Mouse (Mus musculus) lung, embryonic 16.5 days (tissue): ENCODE data around the gene Pias4. TPM values are rescaled to one million over a fixed set of nuclear protein-coding genes. Genes with fewer than 3 reads are reported as not detected.
"Not testable (repeated sequence)": the region's sequence is repeated elsewhere in the genome, so short reads cannot be mapped to it uniquely, and the experiment has no call there.

Experiments used
- ATAC-seq: fragments of 200-750 bp; cut with Nextera tagmentation; 2 replicates; pipeline ENCODE4 v1.8.0; 2017; ENCODE audit warnings: low read depth, mild to moderate bottlenecking, moderate library complexity
- H3K27ac ChIP-seq: fragments of 300-500 bp; sonication (generic); 2 replicates; pipeline ENCODE4 v1.5.1; 2014; ENCODE audit warnings: mild to moderate bottlenecking, control low read depth, low read length
- H3K27me3 ChIP-seq: fragments of 300-500 bp; sonication (generic); 2 replicates; pipeline ENCODE4 v1.6.1; 2014; ENCODE audit warnings: low read depth, low read length, mixed read lengths; ENCODE audit not compliant: control insufficient read depth, insufficient read depth
- H3K36me3 ChIP-seq: fragments of 300-500 bp; sonication (generic); 2 replicates; pipeline ENCODE4 v1.6.1; 2014; ENCODE audit warnings: low read length; ENCODE audit not compliant: control insufficient read depth, insufficient read depth
- H3K4me1 ChIP-seq: fragments of 300-500 bp; sonication (generic); replicated peaks from 2 replicates; pipeline ENCODE4 v1.6.1; 2014; ENCODE audit warnings: low read length, mixed read lengths; ENCODE audit not compliant: control insufficient read depth, insufficient read depth
- H3K4me2 ChIP-seq: fragments of 300-500 bp; sonication (generic); 2 replicates; pipeline ENCODE4 v1.6.1; 2014; ENCODE audit warnings: low read depth, low read length, control low read depth
- H3K4me3 ChIP-seq: fragments of 300-500 bp; sonication (generic); 2 replicates; pipeline ENCODE4 v1.5.1; 2014; ENCODE audit warnings: mild to moderate bottlenecking, low read length, control low read depth
- H3K9ac ChIP-seq: fragments of 300-500 bp; sonication (generic); 2 replicates; pipeline ENCODE4 v1.6.1; 2014; ENCODE audit warnings: low read length, control low read depth
- H3K9me3 ChIP-seq: fragments of 300-500 bp; sonication (generic); 2 replicates; pipeline ENCODE4 v1.6.1; 2016; ENCODE audit warnings: low read length; ENCODE audit not compliant: control insufficient read depth
- WGBS: fragments of 180-500 bp; shearing (Covaris S2); extraction: QIAGEN DNeasy Blood & Tissue Kit; methylation state at CpG from one replicate; pipeline ENCODE4 v1.1.7; 2014; 5-methylcytosine and 5-hydroxymethylcytosine counted together
- polyA plus RNA-seq: library from polyadenylated mRNA; unstranded; fragments of >200 nt; fragmentation: Nextera tagmentation; extraction: Ambion mirVana; gene quantifications from 2 replicates; pipeline ENCODE4 v1.2.1, GENCODE M21; 2015

Gene Pias4
- polyA plus RNA-seq, 1 experiment from 2014 or later, result 41.8 TPM

GRCm38 (mm10) chr10:81175936-81176465 is 8.3 kb upstream of the Pias4 start:
- peaks cover 34% of the 10 kb centered on the region for H3K4me1 ChIP-seq
- 2% methylated on average over 13 of the region's 13 CpGs for WGBS
- ATAC-seq, result peak; percentile 31
- peak overlapping the region; percentile 34 for H3K9ac ChIP-seq
- peak overlapping the region; percentile 81 for H3K4me3 ChIP-seq
- H3K36me3 ChIP-seq, result peaks cover 34% of the 10 kb centered on the region
- H3K9me3 ChIP-seq, result no peaks in the 10 kb centered on the region
- peak overlapping the region; percentile 59 for H3K4me2 ChIP-seq
- H3K27ac ChIP-seq, result peak overlapping the region; percentile 87
- H3K27me3 ChIP-seq, result no peaks in the 10 kb centered on the region

DNA sequence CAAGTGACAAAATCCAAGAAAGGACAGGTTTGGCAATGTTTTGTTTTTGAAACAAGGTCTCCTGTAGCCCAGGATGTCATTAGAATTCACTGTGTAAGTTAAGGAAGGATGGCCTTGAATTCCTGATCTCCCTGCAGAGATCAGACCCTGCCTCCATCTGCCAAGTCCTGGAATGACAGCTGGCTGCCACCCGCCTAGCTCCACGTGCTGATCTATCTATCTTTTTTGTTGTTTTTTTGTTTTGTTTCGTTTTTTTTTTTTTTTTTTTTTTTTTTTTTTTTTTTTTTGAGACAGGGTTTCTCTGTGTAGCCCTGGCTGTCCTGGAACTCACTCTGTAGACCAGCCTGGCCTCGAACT is 7.6 kb upstream of the Pias4 start:
- not testable (repeated sequence) for ATAC-seq, H3K27me3 ChIP-seq, H3K9me3 ChIP-seq
- Histone ChIP-seq H3K27ac (peak overlapping the region; percentile 87), H3K9ac (peak overlapping the region; percentile 46), H3K4me1 (peaks cover 34% of the 10 kb centered on the region), H3K4me2 (peak overlapping the region; percentile 49), H3K36me3 (peaks cover 28% of the 10 kb centered on the region), H3K4me3 (peak overlapping the region; percentile 40)
- 7% methylated on average over 4 of the region's 4 CpGs for WGBS

DNA sequence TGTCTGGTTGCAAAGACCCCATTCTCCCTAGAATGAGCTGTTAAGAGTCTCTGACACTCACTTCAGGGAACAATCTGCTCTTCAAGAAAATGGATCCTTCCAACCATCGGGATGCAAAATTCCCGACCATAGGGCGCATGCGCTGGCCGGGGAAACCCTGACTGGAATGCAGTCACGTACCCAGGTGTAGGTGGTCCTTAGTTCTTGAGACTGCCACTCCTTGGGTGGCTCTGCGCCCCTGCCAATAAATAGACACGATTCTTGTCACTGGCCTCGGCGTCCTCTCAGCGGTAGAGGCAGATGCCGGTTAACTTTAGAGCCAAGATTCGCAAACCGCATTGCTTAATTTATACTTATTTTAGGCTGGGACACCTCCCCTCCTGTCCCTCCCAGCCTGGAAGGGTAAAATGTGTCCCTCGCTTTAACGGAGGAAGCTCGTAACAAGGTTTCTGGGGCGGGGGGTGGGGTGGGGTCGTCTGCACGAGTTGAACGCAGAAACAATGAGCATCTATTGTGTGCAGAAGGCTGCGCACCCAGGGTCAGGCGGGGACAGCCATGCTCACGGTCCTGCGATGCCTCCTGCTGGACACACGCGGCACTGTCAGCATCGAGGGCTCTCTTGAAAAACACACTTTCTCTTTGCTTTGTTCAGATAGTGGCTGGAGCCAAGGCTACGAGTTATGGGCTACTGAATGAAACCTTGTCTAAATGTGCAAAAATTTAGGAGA is 7.1 kb upstream of the Pias4 start:
- H3K9ac ChIP-seq, result peak overlapping the region; percentile 46
- H3K4me2 ChIP-seq, result peak overlapping the region; percentile 49
- peak overlapping the region; percentile 40 for H3K4me3 ChIP-seq
- 3% methylated on average over 29 of the region's 29 CpGs for WGBS
- H3K27ac ChIP-seq, result peak overlapping the region; percentile 87
- peak; percentile 49 for ATAC-seq
- H3K9me3 ChIP-seq, result no peaks in the 10 kb centered on the region
- H3K27me3 ChIP-seq, result no peaks in the 10 kb centered on the region
- peaks cover 22% of the 10 kb centered on the region for H3K36me3 ChIP-seq
- peaks cover 34% of the 10 kb centered on the region for H3K4me1 ChIP-seq

DNA sequence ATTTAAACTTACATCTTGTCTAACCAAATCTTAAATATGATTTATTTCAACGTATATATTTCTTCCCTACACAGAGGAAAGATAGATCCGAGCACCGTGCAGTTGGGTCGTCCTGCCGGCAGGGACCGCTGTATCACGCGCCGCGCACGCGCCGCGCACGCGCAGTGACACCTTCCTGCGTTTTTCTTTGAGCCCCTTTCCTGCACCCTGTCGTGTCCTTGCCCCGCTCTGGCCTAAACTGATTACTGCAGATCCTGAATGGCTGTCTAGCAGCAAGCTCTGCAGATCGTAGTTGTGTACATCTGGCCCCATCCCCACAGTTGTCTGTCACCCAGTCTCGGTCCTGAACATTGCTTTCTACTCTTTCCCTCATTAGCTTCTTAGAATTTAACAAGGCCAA is 5.4 kb upstream of the Pias4 start:
- Histone ChIP-seq H3K9ac (peak overlapping the region; percentile 62), H3K4me3 (0 out of 2 replicates have a peak overlapping the region, but pooled peaks have one; percentile 1), H3K4me1 (peaks cover 31% of the 10 kb centered on the region), H3K4me2 (peak overlapping the region; percentile 48), H3K27me3 (no peaks in the 10 kb centered on the region), H3K9me3 (no peaks in the 10 kb centered on the region), H3K27ac (peak overlapping the region; percentile 77), H3K36me3 (peaks cover 6% of the 10 kb centered on the region)
- peak; percentile 11 for ATAC-seq
- WGBS, result 7% methylated on average over 21 of the region's 21 CpGs

- H3K9me3 ChIP-seq, H3K9ac ChIP-seq, H3K36me3 ChIP-seq, H3K27me3 ChIP-seq, H3K4me3 ChIP-seq, ATAC-seq: not testable (repeated sequence)
- peaks cover 23% of the 10 kb centered on the region for H3K4me1 ChIP-seq
- H3K27ac ChIP-seq, result peak overlapping the region; percentile 50; the same call in 1 of the 2 replicates
- WGBS, result 24% methylated on average over 9 of the region's 14 CpGs
- H3K4me2 ChIP-seq, result peak overlapping the region; percentile 34; the same call in 1 of the 2 replicates
Measured at GRCm38 (mm10) chr10:81169411-81169900, 1.7 kb upstream of the Pias4 start.

DNA sequence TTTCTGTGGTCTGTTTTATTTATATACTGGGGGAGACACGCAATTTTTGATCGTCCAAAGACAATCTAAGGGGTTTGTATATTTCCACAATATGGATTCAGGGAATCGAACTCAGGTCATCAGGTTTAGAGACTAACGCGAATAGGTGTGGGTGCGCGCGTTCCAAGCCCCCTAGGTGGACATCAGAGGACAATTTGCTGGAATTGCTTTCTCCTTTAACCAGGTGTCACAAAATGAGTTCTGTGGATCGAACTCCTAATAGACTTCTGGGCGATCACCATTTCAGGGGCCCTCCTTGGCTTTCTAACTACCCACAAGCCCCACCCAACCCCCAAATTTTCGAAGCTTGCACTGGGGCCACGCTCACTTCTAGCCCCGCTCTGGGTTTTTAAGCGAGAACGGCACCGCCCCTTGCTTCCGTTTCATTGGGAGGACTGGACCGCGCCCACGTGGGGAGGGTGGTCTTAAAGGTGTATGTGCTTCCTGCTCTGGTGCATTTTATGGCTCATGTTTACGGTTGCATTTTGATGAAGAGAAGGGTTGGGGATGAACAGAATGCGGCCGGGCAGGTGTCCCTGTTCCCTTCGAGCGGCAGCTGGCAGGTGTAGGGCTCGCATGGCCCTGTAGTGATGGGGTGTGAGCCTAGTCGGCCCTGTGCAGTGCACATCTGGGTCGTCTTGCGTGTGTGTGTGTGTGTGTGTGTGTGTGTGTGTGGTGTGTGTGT is 960 bp upstream of the Pias4 start:
- H3K27ac ChIP-seq, result peak overlapping the region; percentile 85
- peak overlapping the region; percentile 55 for H3K4me3 ChIP-seq
- H3K36me3 ChIP-seq, result peaks cover under 1% of the 10 kb centered on the region; the same call in 1 of the 2 replicates
- 2% methylated on average over 29 of the region's 29 CpGs for WGBS
- H3K4me2 ChIP-seq, result peak overlapping the region; percentile 70
- no peaks in the 10 kb centered on the region for H3K27me3 ChIP-seq
- peaks cover 20% of the 10 kb centered on the region for H3K4me1 ChIP-seq
- H3K9ac ChIP-seq, result peak overlapping the region; percentile 66
- ATAC-seq, result peak; percentile 56; the same call in 1 of the 2 replicates
- H3K9me3 ChIP-seq, result no peaks in the 10 kb centered on the region

GRCm38 (mm10) chr10:81168087-81168431 is 336 bp upstream of the Pias4 start:
- Histone ChIP-seq H3K9ac (peak overlapping the region; percentile 66), H3K9me3 (no peaks in the 10 kb centered on the region), H3K4me2 (peak overlapping the region; percentile 70), H3K36me3 (peaks cover 4% of the 10 kb centered on the region; the same call in 1 of the 2 replicates), H3K27ac (peak overlapping the region; percentile 85), H3K4me3 (peak overlapping the region; percentile 55), H3K27me3 (no peaks in the 10 kb centered on the region), H3K4me1 (peaks cover 15% of the 10 kb centered on the region)
- 7% methylated on average over 5 of the region's 5 CpGs for WGBS
- peak; percentile 61 for ATAC-seq

GRCm38 (mm10) chr10:81165118-81165517 is 2.6 kb downstream of the Pias4 start:
- Histone ChIP-seq H3K27me3 (no peaks in the 10 kb centered on the region), H3K4me3 (no peak overlapping the region), H3K27ac (no peak overlapping the region), H3K4me1 (peaks cover 15% of the 10 kb centered on the region), H3K36me3 (peaks cover 19% of the 10 kb centered on the region), H3K9me3 (no peaks in the 10 kb centered on the region), H3K4me2 (no peak overlapping the region), H3K9ac (no peak overlapping the region)
- no peak for ATAC-seq
- 54% methylated on average over 8 of the region's 8 CpGs for WGBS

GRCm38 (mm10) chr10:81162318-81162652 is 5.4 kb downstream of the Pias4 start:
- Histone ChIP-seq H3K9me3 (no peaks in the 10 kb centered on the region), H3K36me3 (peaks cover 27% of the 10 kb centered on the region), H3K4me2 (no peak overlapping the region), H3K4me1 (peaks cover 11% of the 10 kb centered on the region), H3K27ac (no peak overlapping the region), H3K4me3 (no peak overlapping the region), H3K27me3 (no peaks in the 10 kb centered on the region), H3K9ac (no peak overlapping the region)
- 55% methylated on average over 2 of the region's 2 CpGs for WGBS
- ATAC-seq, result no peak
